Mouse (Mus musculus): ENCODE measurements at regions not wholly inside any gene's neighbourhood (a gene's known extent, or its start where the extent isn't known, plus 50 kb on each side); places are given as distances from the start of the nearest gene placed in this dataset.

DNA sequence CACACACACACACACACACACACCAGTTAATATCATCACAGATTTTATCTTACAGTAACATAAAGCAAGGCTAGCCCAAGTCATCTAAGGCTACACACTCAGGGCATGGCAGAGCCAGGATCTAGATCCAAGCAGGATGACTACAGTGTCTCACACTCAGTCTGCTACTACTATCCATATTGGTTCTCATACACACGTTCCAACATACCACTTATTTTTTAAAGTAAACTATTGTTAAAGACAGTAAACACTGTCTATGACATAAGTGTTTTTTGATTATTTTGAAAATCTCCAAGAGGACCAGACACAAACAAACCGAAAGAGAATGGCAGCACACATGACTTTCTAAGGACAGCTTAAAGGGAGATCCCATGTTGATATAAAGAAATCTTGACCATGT is 306.3 kb downstream of the Gm11361 start:
- Histone ChIP-seq H3K79me2 (replicated peaks; ENCODE audit: control insufficient read depth, extremely low read depth, insufficient read depth, poor library complexity, severe bottlenecking) (no peaks in the 10 kb centered on the region), H3K27me3 (replicated peaks) (no peaks in the 10 kb centered on the region), H3K9ac (ENCODE audit: insufficient read depth, low read depth) (no peak overlapping the region), H3K4me1 (ENCODE audit: control insufficient read depth in 1 of 2, insufficient read depth in 2 of 2) (no peaks in the 10 kb centered on the region), H3K9me3 (replicated peaks; ENCODE audit: low read length) (no peaks in the 10 kb centered on the region), H3K4me3 (replicated peaks in 1 of 3; ENCODE audit: low read depth in 2 of 3, low read length in 2 of 3, poor library complexity in 1 of 3) (no peak overlapping the region), H3K27ac (ENCODE audit: insufficient read depth, low read depth) (no peak overlapping the region), H3K36me3 (replicated peaks in 1 of 2; ENCODE audit: control insufficient read depth in 1 of 2, insufficient read depth in 1 of 2, low read length in 1 of 2) (no peaks in the 10 kb centered on the region), H3K4me2 (ENCODE audit: insufficient read depth, low read depth, poor library complexity, severe bottlenecking) (no peak overlapping the region)
- DNase-seq (ENCODE audit: extremely low read depth), result no peak
- dilution Hi-C loops (cut with MboI; ENCODE audit: extremely low pct_ligation_motif_present, extremely low pct_unique_long_range_greater_than_20kb, low sequenced_read_pairs) (no loop called here), in situ Hi-C loops (cut with MboI; ENCODE audit: low pct_ligation_motif_present, low pct_unique_long_range_greater_than_20kb, low sequenced_read_pairs) (no loop called here)
- TF ChIP-seq MXI1 (IDR thresholded peaks at IDR 0.05; ENCODE audit: low read depth, low read length), result no peak

DNA sequence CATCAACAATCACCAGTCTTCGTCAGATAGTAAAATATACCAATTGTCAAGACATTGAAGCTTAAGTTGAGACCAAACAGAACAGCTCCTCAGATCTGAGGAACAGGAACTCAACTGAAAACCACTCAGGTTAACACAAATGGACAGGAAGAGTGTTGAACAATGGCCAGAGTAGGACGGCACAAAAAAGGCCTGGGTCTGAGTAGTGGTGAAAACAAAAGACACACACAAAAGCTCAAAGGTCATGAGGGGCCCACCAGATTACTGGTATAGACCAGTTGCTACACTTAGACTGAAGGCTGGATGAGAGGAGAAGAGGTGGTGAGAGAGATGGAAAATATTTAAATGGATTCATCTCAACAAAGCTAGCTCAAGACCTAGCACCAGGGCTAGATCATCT is 302.8 kb downstream of the Gm11361 start:
- Histone ChIP-seq H3K4me1 (ENCODE audit: control insufficient read depth in 1 of 2, insufficient read depth in 2 of 2) (peaks cover 0 to 4% of the 10 kb centered on the region in 2 experiments; a peak in 1 of 4 replicates), H3K79me2 (replicated peaks; ENCODE audit: control insufficient read depth, extremely low read depth, insufficient read depth, poor library complexity, severe bottlenecking) (no peaks in the 10 kb centered on the region), H3K27me3 (replicated peaks) (no peaks in the 10 kb centered on the region), H3K4me2 (ENCODE audit: insufficient read depth, low read depth, poor library complexity, severe bottlenecking) (no peak overlapping the region), H3K27ac (ENCODE audit: insufficient read depth, low read depth) (no peak overlapping the region), H3K9me3 (replicated peaks; ENCODE audit: low read length) (no peaks in the 10 kb centered on the region), H3K4me3 (replicated peaks in 1 of 3; ENCODE audit: low read depth in 2 of 3, low read length in 2 of 3, poor library complexity in 1 of 3) (no peak overlapping the region), H3K9ac (ENCODE audit: insufficient read depth, low read depth) (no peak overlapping the region), H3K36me3 (replicated peaks in 1 of 2; ENCODE audit: control insufficient read depth in 1 of 2, insufficient read depth in 1 of 2, low read length in 1 of 2) (no peaks in the 10 kb centered on the region)
- no peak for DNase-seq (ENCODE audit: extremely low read depth)
- in situ Hi-C loops (cut with MboI; ENCODE audit: low pct_ligation_motif_present, low pct_unique_long_range_greater_than_20kb, low sequenced_read_pairs), result no loop called here
- dilution Hi-C loops (cut with MboI; ENCODE audit: extremely low pct_ligation_motif_present, extremely low pct_unique_long_range_greater_than_20kb, low sequenced_read_pairs), result no loop called here
- TF ChIP-seq MAFK (IDR thresholded peaks at IDR 0.05; ENCODE audit: insufficient replicate concordance, low read length), result no peak
- no peak for TF ChIP-seq UBTF (IDR thresholded peaks at IDR 0.05; ENCODE audit: low read depth, low read length)
- TF ChIP-seq TCF12 (IDR thresholded peaks at IDR 0.05; ENCODE audit: low read depth, low read length), result no peak
- no peak for TF ChIP-seq ZMIZ1 (IDR thresholded peaks at IDR 0.05; ENCODE audit: low read depth, low read length)
- TF ChIP-seq POLR2A (IDR thresholded peaks at IDR 0.05; ENCODE audit: low read depth, low read length), result no peak
- TF ChIP-seq ZC3H11A (IDR thresholded peaks at IDR 0.05; ENCODE audit: low read depth, low read length), result no peak
- TF ChIP-seq NELFE (IDR thresholded peaks at IDR 0.05; ENCODE audit: low read depth, low read length), result no peak
- no peak for TF ChIP-seq EP300 (IDR thresholded peaks at IDR 0.05; ENCODE audit: low read length)
- no peak for TF ChIP-seq JUN (IDR thresholded peaks at IDR 0.05; ENCODE audit: insufficient read depth, low read depth, low read length)
- TF ChIP-seq ETS1 (conservative IDR thresholded peaks at IDR 0.05; ENCODE audit: low read depth, low read length), result no peak
- no peak for TF ChIP-seq MXI1 (IDR thresholded peaks at IDR 0.05; ENCODE audit: low read depth, low read length)

DNA sequence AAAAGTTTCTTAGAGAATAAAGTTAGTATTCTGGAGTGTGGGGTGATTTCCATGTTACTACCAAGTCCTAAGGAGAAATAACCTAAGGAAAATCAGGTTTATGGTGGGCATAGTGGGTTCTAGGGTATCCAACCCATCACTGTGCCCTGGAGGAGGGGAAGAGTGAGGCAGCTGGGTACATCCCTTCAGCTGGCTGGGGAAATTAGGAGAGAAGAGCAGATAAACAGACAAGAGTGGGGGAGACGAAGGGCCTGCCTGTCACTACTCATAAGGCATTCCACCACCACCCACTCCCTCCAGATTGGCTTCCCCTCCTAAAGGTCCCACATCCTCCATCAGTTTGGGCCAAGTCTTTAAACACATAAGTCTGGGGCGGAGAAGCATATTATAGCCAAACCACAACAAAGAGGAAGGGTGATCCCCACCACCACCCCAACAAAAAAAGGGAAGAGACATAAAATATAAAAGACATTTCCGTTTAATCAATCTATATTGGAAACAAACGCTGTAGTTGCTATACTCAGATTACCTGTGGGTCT is 299.8 kb downstream of the Gm11361 start:
- no peak overlapping the region for H3K4me3 ChIP-seq (replicated peaks in 1 of 3; ENCODE audit: low read depth in 2 of 3, low read length in 2 of 3, poor library complexity in 1 of 3)
- peaks cover 0 to 17% of the 10 kb centered on the region in 2 experiments; a peak in 2 of 4 replicates for H3K4me1 ChIP-seq (ENCODE audit: control insufficient read depth in 1 of 2, insufficient read depth in 2 of 2)
- dilution Hi-C loops (cut with MboI; ENCODE audit: extremely low pct_ligation_motif_present, extremely low pct_unique_long_range_greater_than_20kb, low sequenced_read_pairs) (no loop called here), in situ Hi-C loops (cut with MboI; ENCODE audit: low pct_ligation_motif_present, low pct_unique_long_range_greater_than_20kb, low sequenced_read_pairs) (no loop called here)
- H3K27me3 ChIP-seq (replicated peaks), result no peaks in the 10 kb centered on the region
- no peak for TF ChIP-seq JUN (IDR thresholded peaks at IDR 0.05; ENCODE audit: insufficient read depth, low read depth, low read length)
- no peak for TF ChIP-seq POLR2AphosphoS2 (IDR thresholded peaks at IDR 0.05; ENCODE audit: low read depth, low read length)
- no peak for TF ChIP-seq TBP (conservative IDR thresholded peaks at IDR 0.05; ENCODE audit: low read depth, low read length)
- TF ChIP-seq JUND (conservative IDR thresholded peaks at IDR 0.05; ENCODE audit: low read depth, low read length), result no peak
- no peak for TF ChIP-seq CTCF (conservative IDR thresholded peaks at IDR 0.05 in 1 of 2, IDR thresholded peaks at IDR 0.05 in 1 of 2; ENCODE audit: low read depth in 2 of 2, low read length in 2 of 2)
- no peak for TF ChIP-seq CHD1 (IDR thresholded peaks at IDR 0.05; ENCODE audit: low read depth, low read length)
- no peak for TF ChIP-seq ZKSCAN1 (IDR thresholded peaks at IDR 0.05; ENCODE audit: borderline replicate concordance, low read depth, low read length)
- TF ChIP-seq MAX (IDR thresholded peaks at IDR 0.05; ENCODE audit: low read length), result no peak
- no peak for TF ChIP-seq ZNF384 (IDR thresholded peaks at IDR 0.05; ENCODE audit: low read depth, low read length)
- no peak for TF ChIP-seq MYC (IDR thresholded peaks at IDR 0.05; ENCODE audit: low read depth, low read length)
- no peak for TF ChIP-seq MEF2A (IDR thresholded peaks at IDR 0.05; ENCODE audit: borderline replicate concordance, low read depth, low read length)
- no peak for TF ChIP-seq KAT2A (IDR thresholded peaks at IDR 0.05; ENCODE audit: insufficient replicate concordance, low read length)
- TF ChIP-seq RAD21 (IDR thresholded peaks at IDR 0.05; ENCODE audit: low read depth, low read length), result no peak
- TF ChIP-seq POLR2A (IDR thresholded peaks at IDR 0.05; ENCODE audit: low read depth, low read length), result no peak
- no peak for TF ChIP-seq EP300 (IDR thresholded peaks at IDR 0.05; ENCODE audit: low read length)
- no peak for TF ChIP-seq USF1 (IDR thresholded peaks at IDR 0.05; ENCODE audit: low read depth, low read length)
- DNase-seq (ENCODE audit: extremely low read depth), result no peak
- H3K79me2 ChIP-seq (replicated peaks; ENCODE audit: control insufficient read depth, extremely low read depth, insufficient read depth, poor library complexity, severe bottlenecking), result no peaks in the 10 kb centered on the region
- H3K9me3 ChIP-seq (replicated peaks; ENCODE audit: low read length), result no peaks in the 10 kb centered on the region
- no peaks in the 10 kb centered on the region for H3K36me3 ChIP-seq (replicated peaks in 1 of 2; ENCODE audit: control insufficient read depth in 1 of 2, insufficient read depth in 1 of 2, low read length in 1 of 2)
- no peak overlapping the region for H3K9ac ChIP-seq (ENCODE audit: insufficient read depth, low read depth)
- no peak overlapping the region for H3K27ac ChIP-seq (ENCODE audit: insufficient read depth, low read depth)
- no peak overlapping the region for H3K4me2 ChIP-seq (ENCODE audit: insufficient read depth, low read depth, poor library complexity, severe bottlenecking)

Data from CH12.LX (cell line).